In genomic region chr1:185469551-185470021, GRCm38 (mm10) we compare ENCODE assay signal across 14 mouse cellular contexts. TPM values are rescaled to one million over a fixed set of nuclear protein-coding genes. Genes with fewer than 3 reads are reported as not detected.
DNase-seq lines count a peak whose midpoint lies in the region; ATAC-seq and TF ChIP-seq lines count a peak whose summit lies in the region.
"Had no signal": no experiment of that assay in that cellular context is flagged by ENCODE, and none has a peak within 500 bp of the region (broad histone marks: within the 10 kb centered on the region; RNA-seq: fewer than 3 reads in every experiment).

No protein-coding gene starts in this region.

- H3K4me1 ChIP-seq in forebrain, embryonic 11.5 days (replicated peaks; ENCODE audit: control insufficient read depth, insufficient read depth, low read length) = no peaks in the 10 kb centered on the region
- H3K4me1 ChIP-seq in forebrain, postnatal 0 days (ENCODE audit: insufficient read depth) = no peaks in the 10 kb centered on the region
- H3K4me1 ChIP-seq in G1E (ENCODE audit: insufficient read depth, low read depth, low read length) = peaks cover 93% of the 10 kb centered on the region
- no peaks in the 10 kb centered on the region for H3K4me1 ChIP-seq in intestine, embryonic 15.5 days (replicated peaks)
- peaks cover 97% of the 10 kb centered on the region for H3K4me1 ChIP-seq in liver, embryonic 15.5 days (replicated peaks)
- H3K4me1 ChIP-seq: hindbrain, embryonic 15.5 days had no signal

- 80% methylated on average over 8 of the region's 8 CpGs for WGBS in forebrain, embryonic 11.5 days
- WGBS in forebrain, postnatal 0 days = 79% methylated on average over 8 of the region's 8 CpGs
- 67% methylated on average over 8 of the region's 8 CpGs for WGBS in intestine, embryonic 15.5 days
- 18% methylated on average over 8 of the region's 8 CpGs for WGBS in liver, embryonic 15.5 days (ENCODE audit: insufficient replicate concordance)

- H3K27ac ChIP-seq in forebrain, embryonic 11.5 days (ENCODE audit: low read depth, low read length) = peak overlapping the region; percentile 12; the same call in 1 of the 2 replicates
- H3K27ac ChIP-seq in forebrain, postnatal 0 days (ENCODE audit: low read depth, low read length) = no peak overlapping the region
- no peak overlapping the region for H3K27ac ChIP-seq in intestine, embryonic 15.5 days
- H3K27ac ChIP-seq in liver, embryonic 15.5 days (replicated peaks) = peak overlapping the region; percentile 100
- H3K27ac ChIP-seq: forebrain, embryonic 13.5 days; hindbrain, embryonic 15.5 days; macrophage had no signal

- no peak overlapping the region for H3K4me3 ChIP-seq in forebrain, embryonic 11.5 days (ENCODE audit: low read depth, low read length)
- H3K4me3 ChIP-seq in forebrain, postnatal 0 days (ENCODE audit: low read depth, low read length) = no peak overlapping the region
- H3K4me3 ChIP-seq in G1E (ENCODE audit: low read depth, low read length) = peak overlapping the region; percentile 45; the same call in 1 of the 2 replicates
- H3K4me3 ChIP-seq in intestine, embryonic 15.5 days (replicated peaks) = no peak overlapping the region
- H3K4me3 ChIP-seq in liver, embryonic 15.5 days (replicated peaks) = peak overlapping the region; percentile 30
- H3K4me3 ChIP-seq: forebrain, embryonic 13.5 days; hindbrain, embryonic 15.5 days had no signal

- no peaks in the 10 kb centered on the region for H3K27me3 ChIP-seq in forebrain, embryonic 11.5 days (ENCODE audit: control insufficient read depth, insufficient read depth, low read length)
- no peaks in the 10 kb centered on the region for H3K27me3 ChIP-seq in forebrain, postnatal 0 days (ENCODE audit: insufficient read depth, low read length)
- H3K27me3 ChIP-seq in G1E (ENCODE audit: insufficient read depth, low read length) = no peaks in the 10 kb centered on the region
- H3K27me3 ChIP-seq in intestine, embryonic 15.5 days (replicated peaks) = no peaks in the 10 kb centered on the region
- no peaks in the 10 kb centered on the region for H3K27me3 ChIP-seq in liver, embryonic 15.5 days
- H3K27me3 ChIP-seq: forebrain, embryonic 13.5 days; hindbrain, embryonic 15.5 days had no signal

- H3K36me3 ChIP-seq in forebrain, embryonic 11.5 days (ENCODE audit: control insufficient read depth, insufficient read depth, low read length) = no peaks in the 10 kb centered on the region
- H3K36me3 ChIP-seq in forebrain, postnatal 0 days (ENCODE audit: insufficient read depth) = peaks cover 11% of the 10 kb centered on the region
- peaks cover 42% of the 10 kb centered on the region for H3K36me3 ChIP-seq in G1E (replicated peaks)
- no peaks in the 10 kb centered on the region for H3K36me3 ChIP-seq in intestine, embryonic 15.5 days
- H3K36me3 ChIP-seq in liver, embryonic 15.5 days (replicated peaks) = peaks cover 46% of the 10 kb centered on the region

- no peak for DNase-seq in forebrain, embryonic 11.5 days (ENCODE audit: low spot score)
- no peak for DNase-seq in forebrain, postnatal 0 days
- DNase-seq in G1E (ENCODE audit: low spot score) = no peak
- no peak for DNase-seq in Muller cell, postnatal 12 days (ENCODE audit: inconsistent ontology term)
- no peak for DNase-seq in kidney, adult 18-20 months
- no peak for DNase-seq in cerebellum, adult 11 months
- DNase-seq: cerebellum, adult 9-10 months had no signal

- TF ChIP-seq CTCF in forebrain, postnatal 0 days (IDR thresholded peaks at IDR 0.05; ENCODE audit: low read depth) = no peak
- no peak for TF ChIP-seq CTCF in G1E (IDR thresholded peaks at IDR 0.05; ENCODE audit: low read depth, low read length)

- ATAC-seq in forebrain, embryonic 11.5 days (replicated peaks; ENCODE audit: low FRiP score) = no peak
- no peak for ATAC-seq in forebrain, postnatal 0 days
- peak; percentile 36 for ATAC-seq in G1E (ENCODE audit: extremely low read depth, insufficient number of reproducible peaks, low FRiP score, poor library complexity, severe bottlenecking)
- peak; percentile 86 for ATAC-seq in intestine, embryonic 15.5 days
- peak; percentile 79 for ATAC-seq in liver, embryonic 15.5 days (ENCODE audit: insufficient read depth)
- ATAC-seq: forebrain, embryonic 13.5 days had no signal

- no peak overlapping the region for H3K4me2 ChIP-seq in forebrain, embryonic 11.5 days (ENCODE audit: low read depth, low read length, severe bottlenecking)
- no peak overlapping the region for H3K4me2 ChIP-seq in forebrain, postnatal 0 days (ENCODE audit: low read depth)
- no peak overlapping the region for H3K4me2 ChIP-seq in intestine, embryonic 15.5 days (replicated peaks)
- peak overlapping the region; percentile 69 for H3K4me2 ChIP-seq in liver, embryonic 15.5 days
- H3K4me2 ChIP-seq: forebrain, embryonic 13.5 days; hindbrain, embryonic 15.5 days had no signal

- H3K9me3 ChIP-seq in forebrain, embryonic 11.5 days (ENCODE audit: control insufficient read depth, low read length) = no peaks in the 10 kb centered on the region
- H3K9me3 ChIP-seq in forebrain, postnatal 0 days (ENCODE audit: low read length) = no peaks in the 10 kb centered on the region
- H3K9me3 ChIP-seq in G1E (replicated peaks) = no peaks in the 10 kb centered on the region
- no peaks in the 10 kb centered on the region for H3K9me3 ChIP-seq in intestine, embryonic 15.5 days
- no peaks in the 10 kb centered on the region for H3K9me3 ChIP-seq in liver, embryonic 15.5 days (replicated peaks)
- H3K9me3 ChIP-seq: forebrain, embryonic 13.5 days; hindbrain, embryonic 15.5 days had no signal

- H3K9ac ChIP-seq in forebrain, embryonic 11.5 days (ENCODE audit: low read length) = no peak overlapping the region
- no peak overlapping the region for H3K9ac ChIP-seq in forebrain, postnatal 0 days
- no peak overlapping the region for H3K9ac ChIP-seq in intestine, embryonic 15.5 days
- H3K9ac ChIP-seq in liver, embryonic 15.5 days = peak overlapping the region; percentile 63
- H3K9ac ChIP-seq: forebrain, embryonic 13.5 days; hindbrain, embryonic 15.5 days had no signal

RNA-seq across cellular contexts. Expression of gene Slc30a10, which starts 14.9 kb away (rescaled TPM):
- polyA plus RNA-seq in forebrain, embryonic 11.5 days (2014; fragmentation: Nextera tagmentation; extraction: Ambion mirVana) = 2.5 and 2.6 TPM in 2 replicates
- total RNA-seq in forebrain, postnatal 0 days (2014; rRNA removed) = 12.9 and 15.8 TPM in 2 replicates
- polyA plus RNA-seq in forebrain, postnatal 0 days (2015; fragmentation: Nextera tagmentation; extraction: Ambion mirVana) = 3.2 and 5.0 TPM in 2 replicates
- total RNA-seq in G1E (2014; fragmentation: Nextera tagmentation) (25.7 and 27.8 TPM in 2 replicates), G1E (2017) (40.0 and 40.9 TPM in 2 replicates)
- 7.2 and 8.5 TPM in 2 replicates for polyA plus RNA-seq in G1E (2012)
- 2.3 TPM in 2 replicates for polyA plus RNA-seq in intestine, embryonic 15.5 days (2015; fragmentation: Nextera tagmentation; extraction: Ambion mirVana)
- 13.0 and 14.2 TPM in 2 replicates for polyA plus RNA-seq in liver, embryonic 15.5 days (2015; fragmentation: Nextera tagmentation; extraction: Ambion mirVana)
- total RNA-seq: gastrocnemius, adult 8-10 months; neutrophil, adult 5-6 weeks had no signal
- polyA plus RNA-seq: macrophage had no signal

Comparison
In these comparisons a context has a peak if more than half of its experiments do, and no peak if none do; other contexts are left out.
1. H3K27ac ChIP-seq: peak in forebrain, embryonic 11.5 days (single experiment) and liver, embryonic 15.5 days (single experiment); none in forebrain, postnatal 0 days (single experiment) and intestine, embryonic 15.5 days (single experiment).
2. ATAC-seq: peak in G1E (single experiment), intestine, embryonic 15.5 days (single experiment) and liver, embryonic 15.5 days (single experiment); none in forebrain, embryonic 11.5 days (single experiment) and forebrain, postnatal 0 days (single experiment).
3. H3K4me3 ChIP-seq: peak in G1E (single experiment) and liver, embryonic 15.5 days (single experiment); none in forebrain, embryonic 11.5 days (single experiment), forebrain, postnatal 0 days (single experiment) and intestine, embryonic 15.5 days (single experiment).